Mouse (Mus musculus): Measurements from ENCODE around the gene Pfkm.

GRCm38 (mm10) chr15:98091841-98092240 is 548 bp upstream of the Pfkm start:
- TF ChIP-seq CTCF (IDR thresholded peaks at IDR 0.05; ENCODE audit: control insufficient read depth, insufficient read depth, insufficient read length) (no peak), USF1 (IDR thresholded peaks at IDR 0.05; ENCODE audit: low read depth) (no peak), MYOG (IDR thresholded peaks at IDR 0.05; ENCODE audit: control insufficient read depth, extremely low read depth, insufficient read length) (no peak), CEBPB (IDR thresholded peaks at IDR 0.05; ENCODE audit: low read depth) (no peak)
